Mouse (Mus musculus): ENCODE results near the gene Polg. TPM values are rescaled to one million over a fixed set of nuclear protein-coding genes. Genes with fewer than 3 reads are reported as not detected.

Polg gene
- polyA plus RNA-seq, 1 experiment from 2014 or later: 33.2 TPM

- DNase-seq (ENCODE audit: low spot score): no peak
- no peaks in the 10 kb centered on the region; the same call in 1 of the 2 replicates for H3K27me3 ChIP-seq (ENCODE audit: insufficient read depth, poor library complexity, severe bottlenecking)
- H3K4me3 ChIP-seq: no peak overlapping the region
- no peak overlapping the region for H3K27ac ChIP-seq
- H3K36me3 ChIP-seq: no peaks in the 10 kb centered on the region
- no peaks in the 10 kb centered on the region for H3K9me3 ChIP-seq
- peaks cover 25% of the 10 kb centered on the region for H3K4me1 ChIP-seq
- 59% methylated on average over 7 of the region's 7 CpGs for WGBS
These were observed 5.3 kb upstream of the Polg start for GRCm38 (mm10) chr7:79471436-79471835.

GRCm38 (mm10) chr7:79470718-79471117 lies 4.6 kb upstream of the Polg start:
- H3K4me1 ChIP-seq: peaks cover 25% of the 10 kb centered on the region
- H3K27me3 ChIP-seq (ENCODE audit: insufficient read depth, poor library complexity, severe bottlenecking): no peaks in the 10 kb centered on the region; the same call in 1 of the 2 replicates
- H3K27ac ChIP-seq: no peak overlapping the region
- H3K9me3 ChIP-seq: no peaks in the 10 kb centered on the region
- no peak overlapping the region for H3K4me3 ChIP-seq
- no peaks in the 10 kb centered on the region for H3K36me3 ChIP-seq
- no peak for DNase-seq (ENCODE audit: low spot score)
- 37% methylated on average over 3 of the region's 3 CpGs for WGBS

GRCm38 (mm10) chr7:79469766-79470165 lies 3.6 kb upstream of the Polg start:
- no peaks in the 10 kb centered on the region for H3K9me3 ChIP-seq
- no peaks in the 10 kb centered on the region; the same call in 1 of the 2 replicates for H3K27me3 ChIP-seq (ENCODE audit: insufficient read depth, poor library complexity, severe bottlenecking)
- DNase-seq (ENCODE audit: low spot score): no peak
- peaks cover 29% of the 10 kb centered on the region for H3K4me1 ChIP-seq
- H3K36me3 ChIP-seq: no peaks in the 10 kb centered on the region
- WGBS: 30% methylated on average over 5 of the region's 5 CpGs
- no peak overlapping the region for H3K27ac ChIP-seq
- H3K4me3 ChIP-seq: no peak overlapping the region

GRCm38 (mm10) chr7:79468994-79469393 lies 2.8 kb upstream of the Polg start:
- Histone ChIP-seq H3K27me3 (ENCODE audit: insufficient read depth, poor library complexity, severe bottlenecking) (peaks cover 4% of the 10 kb centered on the region), H3K9me3 (no peaks in the 10 kb centered on the region), H3K36me3 (no peaks in the 10 kb centered on the region), H3K4me3 (no peak overlapping the region), H3K27ac (0 out of 2 replicates have a peak overlapping the region, but pooled peaks have one; percentile 16), H3K4me1 (peaks cover 36% of the 10 kb centered on the region)
- DNase-seq (ENCODE audit: low spot score): no peak
- 11% methylated on average over 8 of the region's 8 CpGs for WGBS

DNA sequence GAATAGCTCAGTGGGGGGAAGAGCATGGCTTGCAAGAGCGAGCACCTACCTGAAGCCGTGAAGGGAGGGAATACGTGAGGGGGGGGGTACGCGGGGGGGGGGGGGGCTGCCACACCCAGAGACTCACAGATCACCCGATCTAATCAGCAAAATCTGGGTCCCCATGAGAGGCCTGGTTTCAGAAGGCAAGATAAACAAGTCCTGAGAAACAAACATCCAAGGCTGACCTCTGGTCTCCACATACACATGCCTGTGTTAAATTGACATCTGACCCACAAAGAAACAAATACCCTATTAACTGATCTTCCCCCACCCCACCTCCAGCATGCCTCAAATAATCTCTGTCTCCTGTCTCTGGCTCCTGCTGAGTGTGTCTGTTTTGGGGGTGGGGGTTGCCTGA lies 1.8 kb upstream of the Polg start:
- Histone ChIP-seq H3K4me1 (peaks cover 44% of the 10 kb centered on the region), H3K36me3 (peaks cover 6% of the 10 kb centered on the region; the same call in 1 of the 2 replicates), H3K9me3 (no peaks in the 10 kb centered on the region), H3K4me3 (peak overlapping the region; percentile 97), H3K27me3 (ENCODE audit: insufficient read depth, poor library complexity, severe bottlenecking) (peaks cover 4% of the 10 kb centered on the region), H3K27ac (no peak overlapping the region)
- WGBS: 10% methylated on average over 4 of the region's 6 CpGs
- no peak for DNase-seq (ENCODE audit: low spot score)

- H3K4me3 ChIP-seq: peak overlapping the region; percentile 97
- H3K9me3 ChIP-seq: no peaks in the 10 kb centered on the region
- peak overlapping the region; percentile 93 for H3K27ac ChIP-seq
- peaks cover 26% of the 10 kb centered on the region for H3K36me3 ChIP-seq
- H3K4me1 ChIP-seq: peaks cover 43% of the 10 kb centered on the region
- peaks cover 4% of the 10 kb centered on the region for H3K27me3 ChIP-seq (ENCODE audit: insufficient read depth, poor library complexity, severe bottlenecking)
- DNase-seq (ENCODE audit: low spot score): peak; percentile 81
- under 1% methylated on average over 45 of the region's 47 CpGs for WGBS
These were observed 609 bp downstream of the Polg start for GRCm38 (mm10) chr7:79465461-79466044.

DNA sequence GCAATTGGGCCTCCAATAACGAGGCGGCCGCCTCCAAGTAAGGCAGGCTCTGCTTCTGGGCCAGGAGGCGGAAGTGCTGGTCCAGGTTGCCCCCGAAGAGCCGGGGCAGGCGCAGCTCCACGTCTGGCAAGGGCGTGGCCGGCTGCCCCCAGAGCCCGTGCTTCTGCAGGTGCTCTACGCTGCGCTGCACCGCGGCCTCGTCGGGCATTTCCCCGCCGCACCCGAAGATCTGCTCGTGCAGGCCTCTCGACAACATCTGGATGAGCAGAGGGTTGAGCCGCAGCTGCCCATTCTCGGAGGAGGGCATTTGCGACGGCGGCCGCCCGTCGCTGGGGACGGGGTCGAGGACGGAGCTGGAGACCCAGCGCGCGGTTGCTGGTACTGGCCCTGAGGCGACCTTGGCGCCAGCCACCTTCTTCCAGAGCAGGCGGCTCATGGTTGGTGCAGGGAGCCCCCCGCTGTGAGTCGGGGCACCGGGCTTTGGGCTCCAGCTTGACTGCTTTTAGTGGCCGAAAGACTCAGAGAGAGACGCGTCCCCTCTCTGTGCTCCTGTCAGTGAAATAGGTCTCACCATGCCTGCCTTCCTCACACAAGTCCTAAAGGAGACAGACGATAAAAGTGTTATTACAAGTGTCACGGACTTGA lies 1.3 kb downstream of the Polg start:
- WGBS: 3% methylated on average over 47 of the region's 47 CpGs
- peak; percentile 78 for DNase-seq (ENCODE audit: low spot score)
- H3K9me3 ChIP-seq: no peaks in the 10 kb centered on the region
- H3K27me3 ChIP-seq (ENCODE audit: insufficient read depth, poor library complexity, severe bottlenecking): peaks cover 4% of the 10 kb centered on the region
- peaks cover 38% of the 10 kb centered on the region for H3K4me1 ChIP-seq
- H3K27ac ChIP-seq: peak overlapping the region; percentile 93
- peaks cover 33% of the 10 kb centered on the region for H3K36me3 ChIP-seq
- peak overlapping the region; percentile 97 for H3K4me3 ChIP-seq

- no peak overlapping the region for H3K27ac ChIP-seq
- H3K27me3 ChIP-seq (ENCODE audit: insufficient read depth, poor library complexity, severe bottlenecking): peaks cover 4% of the 10 kb centered on the region
- DNase-seq (ENCODE audit: low spot score): no peak
- no peaks in the 10 kb centered on the region for H3K9me3 ChIP-seq
- 58% methylated on average over 11 of the region's 11 CpGs for WGBS
- peaks cover 47% of the 10 kb centered on the region for H3K36me3 ChIP-seq
- no peak overlapping the region for H3K4me3 ChIP-seq
- peaks cover 29% of the 10 kb centered on the region for H3K4me1 ChIP-seq
These were observed 2.6 kb downstream of the Polg start for GRCm38 (mm10) chr7:79463376-79464077.

- peaks cover 18% of the 10 kb centered on the region for H3K4me1 ChIP-seq
- peaks cover 65% of the 10 kb centered on the region for H3K36me3 ChIP-seq
- no peak overlapping the region for H3K4me3 ChIP-seq
- DNase-seq (ENCODE audit: low spot score): no peak
- no peak overlapping the region for H3K27ac ChIP-seq
- WGBS: 86% methylated on average over 10 of the region's 10 CpGs
- H3K9me3 ChIP-seq: no peaks in the 10 kb centered on the region
- peaks cover 4% of the 10 kb centered on the region; the same call in 1 of the 2 replicates for H3K27me3 ChIP-seq (ENCODE audit: insufficient read depth, poor library complexity, severe bottlenecking)
These were observed 4.4 kb downstream of the Polg start for GRCm38 (mm10) chr7:79461721-79462120.

- Histone ChIP-seq H3K27ac (no peak overlapping the region), H3K4me3 (no peak overlapping the region), H3K36me3 (peaks cover 96% of the 10 kb centered on the region), H3K4me1 (no peaks in the 10 kb centered on the region), H3K9me3 (no peaks in the 10 kb centered on the region), H3K27me3 (ENCODE audit: insufficient read depth, poor library complexity, severe bottlenecking) (no peaks in the 10 kb centered on the region)
- no peak for DNase-seq (ENCODE audit: low spot score)
- 91% methylated on average over 3 of the region's 3 CpGs for WGBS
These were observed 18.7 kb downstream of the Polg start for GRCm38 (mm10) chr7:79447486-79447885.

DNA sequence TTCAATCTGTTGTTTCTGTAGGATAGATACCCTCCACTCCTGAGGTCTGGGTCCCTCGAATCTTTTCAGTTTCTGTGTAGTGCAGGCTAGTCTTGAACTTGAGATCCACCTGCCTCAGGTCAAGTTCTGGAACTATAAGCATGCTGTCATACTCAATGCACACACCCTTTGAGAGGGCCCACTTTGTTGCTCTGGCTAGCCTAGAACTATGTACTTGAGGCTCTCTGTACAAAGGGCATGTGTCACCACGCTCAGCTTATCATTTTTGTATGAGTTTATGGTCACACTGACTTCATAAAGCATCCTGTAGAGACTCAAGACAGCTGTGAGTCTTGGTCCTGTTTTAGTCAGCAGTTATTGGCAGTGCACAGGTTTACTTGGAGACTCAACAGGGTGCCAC lies 19.1 kb downstream of the Polg start:
- Histone ChIP-seq H3K27ac (no peak overlapping the region), H3K4me1 (no peaks in the 10 kb centered on the region), H3K36me3 (peaks cover 94% of the 10 kb centered on the region), H3K9me3 (no peaks in the 10 kb centered on the region), H3K27me3 (ENCODE audit: insufficient read depth, poor library complexity, severe bottlenecking) (no peaks in the 10 kb centered on the region), H3K4me3 (no peak overlapping the region)
- no peak for DNase-seq (ENCODE audit: low spot score)
- 89% methylated on average over 2 of the region's 2 CpGs for WGBS

- Histone ChIP-seq H3K36me3 (peaks cover 57% of the 10 kb centered on the region), H3K27ac (no peak overlapping the region), H3K27me3 (ENCODE audit: insufficient read depth, poor library complexity, severe bottlenecking) (no peaks in the 10 kb centered on the region), H3K9me3 (no peaks in the 10 kb centered on the region), H3K4me3 (no peak overlapping the region), H3K4me1 (no peaks in the 10 kb centered on the region)
- no peak for DNase-seq (ENCODE audit: low spot score)
- WGBS: 64% methylated on average over 2 of the region's 2 CpGs
These were observed 26.1 kb downstream of the Polg start for GRCm38 (mm10) chr7:79440035-79440434.

DNA sequence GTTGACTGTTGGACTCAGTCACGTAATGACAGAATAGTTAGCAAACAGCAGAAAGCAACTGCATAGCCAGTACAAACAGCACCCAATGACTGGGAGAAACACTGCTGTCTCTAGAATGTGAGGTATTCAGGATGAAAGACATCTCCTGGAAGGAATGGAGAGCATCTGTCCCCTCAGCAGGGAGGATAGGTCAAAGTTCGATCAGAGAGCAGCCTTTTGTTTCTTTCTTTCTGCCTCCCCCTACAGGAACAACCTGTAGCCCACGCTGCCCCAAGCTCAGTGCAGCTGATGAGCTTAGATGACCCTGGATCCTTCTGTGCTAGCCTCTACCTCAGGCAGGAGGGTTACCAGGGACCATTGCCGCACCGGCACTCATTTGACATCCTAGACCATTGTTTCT lies 37.9 kb downstream of the Polg start:
- Histone ChIP-seq H3K36me3 (peaks cover 24% of the 10 kb centered on the region), H3K27ac (no peak overlapping the region), H3K27me3 (ENCODE audit: insufficient read depth, poor library complexity, severe bottlenecking) (no peaks in the 10 kb centered on the region), H3K4me1 (peaks cover 15% of the 10 kb centered on the region; the same call in 1 of the 2 replicates), H3K9me3 (no peaks in the 10 kb centered on the region), H3K4me3 (no peak overlapping the region)
- WGBS: 45% methylated on average over 5 of the region's 5 CpGs
- no peak for DNase-seq (ENCODE audit: low spot score)

Data from heart, embryonic 10.5 days (tissue).